In the genomic region with DNA sequence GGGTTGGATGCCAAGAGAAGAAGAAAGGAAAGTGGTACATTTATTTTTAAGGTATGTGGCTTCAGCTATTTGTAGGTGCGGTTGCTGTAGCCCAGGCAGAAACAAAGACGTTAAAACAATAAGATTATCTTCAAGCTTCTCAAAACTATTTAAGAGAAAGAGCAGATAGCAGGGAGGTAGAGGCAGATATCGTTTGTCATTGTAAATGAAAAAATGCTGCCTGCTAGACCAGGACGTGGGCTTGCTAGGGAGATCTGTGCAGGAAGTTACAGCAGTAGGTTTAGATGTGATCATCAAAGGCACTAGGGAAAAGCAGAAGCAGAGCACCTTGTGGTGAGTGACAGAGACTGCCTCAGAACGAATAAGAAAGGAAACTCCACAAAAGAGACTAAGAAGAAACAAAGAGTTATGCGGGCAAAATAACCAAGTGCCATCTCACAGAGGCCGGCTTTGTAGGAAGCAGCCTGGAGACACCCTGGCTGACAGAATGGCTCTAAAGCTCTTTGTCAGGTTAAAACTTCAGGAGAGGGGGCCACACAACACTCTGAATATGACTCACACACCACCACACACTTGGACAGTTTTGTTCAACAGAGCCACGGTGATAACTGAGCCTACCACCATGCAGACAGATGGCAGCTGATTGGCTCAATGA, we compare ENCODE assay signal across 25 mouse cellular contexts.
"Had no signal": no experiment of that assay in that cellular context is flagged by ENCODE, and none has a peak within 500 bp of the region (broad histone marks: within the 10 kb centered on the region; RNA-seq: fewer than 3 reads in every experiment).

No protein-coding gene starts in this region.

- H3K4me2 ChIP-seq: heart, embryonic 12.5 days; hindbrain, embryonic 12.5 days; hindbrain, embryonic 14.5 days; intestine, embryonic 15.5 days; limb, embryonic 13.5 days; limb, embryonic 15.5 days; liver, embryonic 15.5 days had no signal

- H3K36me3 ChIP-seq: heart, embryonic 10.5 days; heart, embryonic 12.5 days; hindbrain, embryonic 10.5 days; hindbrain, embryonic 12.5 days; intestine, embryonic 15.5 days; limb, embryonic 13.5 days; limb, embryonic 15.5 days; liver, embryonic 15.5 days had no signal

- H3K27ac ChIP-seq: gastrocnemius, adult 2 months; heart, embryonic 10.5 days; hindbrain, embryonic 10.5 days; hindbrain, embryonic 12.5 days; hindbrain, embryonic 14.5 days; intestine, embryonic 15.5 days; layer of hippocampus, adult 2 months; limb, embryonic 13.5 days; limb, embryonic 15.5 days; liver, embryonic 15.5 days had no signal

- H3K4me3 ChIP-seq: gastrocnemius, adult 2 months; heart, embryonic 10.5 days; heart, embryonic 12.5 days; hindbrain, embryonic 10.5 days; hindbrain, embryonic 12.5 days; intestine, embryonic 15.5 days; layer of hippocampus, adult 2 months; limb, embryonic 13.5 days; limb, embryonic 15.5 days; liver, embryonic 15.5 days had no signal

- H3K27me3 ChIP-seq: heart, embryonic 12.5 days; hindbrain, embryonic 12.5 days; intestine, embryonic 15.5 days; limb, embryonic 13.5 days; liver, embryonic 15.5 days had no signal

- H3K9me3 ChIP-seq: heart, embryonic 10.5 days; heart, embryonic 12.5 days; hindbrain, embryonic 10.5 days; hindbrain, embryonic 12.5 days; intestine, embryonic 15.5 days; limb, embryonic 13.5 days; limb, embryonic 15.5 days; liver, embryonic 15.5 days had no signal

- H3K9ac ChIP-seq: heart, embryonic 12.5 days; hindbrain, embryonic 12.5 days; hindbrain, embryonic 14.5 days; intestine, embryonic 15.5 days; limb, embryonic 13.5 days; limb, embryonic 15.5 days; liver, embryonic 15.5 days had no signal

- ATAC-seq: hindbrain, embryonic 16.5 days; inflammation-experienced regulatory T-cells, adult 6 months; intestine, embryonic 15.5 days; intestine, postnatal 0 days had no signal

- DNase-seq: gastrocnemius, adult 2 months; gastrocnemius, postnatal 10 days; gastrocnemius, postnatal 25 days; heart, postnatal 10 days; heart, postnatal 4 days; kidney, adult 18-20 months; kidney, adult 8-10 months; kidney, postnatal 10 days; kidney, postnatal 25 days; kidney, postnatal 4 days; layer of hippocampus, postnatal 36 days; left cerebral cortex, postnatal 4 days had no signal

- H3K4me1 ChIP-seq: heart, embryonic 10.5 days; heart, embryonic 12.5 days; hindbrain, embryonic 12.5 days; intestine, embryonic 15.5 days; liver, embryonic 15.5 days had no signal
